Mouse (Mus musculus) bone marrow, adult 2 months (tissue): Measurements from ENCODE around the gene Steap3.

Experiments used
- CTCF ChIP-seq: fragments of 200-500 bp; IDR thresholded peaks from 2 replicates; pipeline ENCODE4 v1.5.1; 2011; ENCODE audit warnings: low read length, control low read depth; ENCODE audit not compliant: control insufficient read depth, insufficient read depth
- POLR2A ChIP-seq: fragments of 200-500 bp; IDR thresholded peaks from 2 replicates; pipeline ENCODE4 v1.6.1; 2011; ENCODE audit warnings: low read depth, mild to moderate bottlenecking, control low read depth, low read length, borderline replicate concordance; ENCODE audit not compliant: control insufficient read depth

- TF ChIP-seq POLR2A (no peak), CTCF (no peak)
These were observed 22.7 kb downstream of the Steap3 start for GRCm38 (mm10) chr1:120249842-120250241.
